In genomic region chr7:117777921-117778320, GRCm38 (mm10) we compare ENCODE assay signal across 15 mouse cellular contexts.
"Had no signal": no experiment of that assay in that cellular context is flagged by ENCODE, and none has a peak within 500 bp of the region (broad histone marks: within the 10 kb centered on the region; RNA-seq: fewer than 3 reads in every experiment).

No protein-coding gene starts in this region.

- ATAC-seq: liver, postnatal 0 days; lung, postnatal 0 days; midbrain, embryonic 13.5 days; midbrain, embryonic 15.5 days had no signal

- H3K4me3 ChIP-seq: lung, embryonic 15.5 days; midbrain, embryonic 13.5 days; midbrain, embryonic 15.5 days; neural tube, embryonic 12.5 days; stomach, embryonic 15.5 days had no signal

- H3K36me3 ChIP-seq: lung, embryonic 15.5 days; midbrain, embryonic 13.5 days; midbrain, embryonic 15.5 days; neural tube, embryonic 12.5 days; stomach, embryonic 15.5 days had no signal

- H3K4me1 ChIP-seq: lung, embryonic 15.5 days; midbrain, embryonic 13.5 days; midbrain, embryonic 15.5 days; neural tube, embryonic 12.5 days; stomach, embryonic 15.5 days had no signal

- H3K27me3 ChIP-seq: lung, embryonic 15.5 days; midbrain, embryonic 13.5 days; midbrain, embryonic 15.5 days; neural tube, embryonic 12.5 days; stomach, embryonic 15.5 days had no signal

- H3K4me2 ChIP-seq: lung, embryonic 15.5 days; midbrain, embryonic 11.5 days; midbrain, embryonic 13.5 days; midbrain, embryonic 15.5 days; neural tube, embryonic 12.5 days; stomach, embryonic 15.5 days had no signal

- H3K27ac ChIP-seq: lung, embryonic 15.5 days; midbrain, embryonic 13.5 days; midbrain, embryonic 15.5 days; neural tube, embryonic 12.5 days; stomach, embryonic 15.5 days; stomach, postnatal 0 days had no signal

- H3K9me3 ChIP-seq: lung, embryonic 15.5 days; midbrain, embryonic 15.5 days; stomach, embryonic 15.5 days had no signal

- DNase-seq: liver, postnatal 0 days; lung, adult 2 months; lung, postnatal 14 days; lung, postnatal 4 days; right cerebral cortex, postnatal 14 days; thymus, postnatal 14 days; thymus, postnatal 36 days had no signal

- H3K9ac ChIP-seq: liver, postnatal 0 days; lung, embryonic 15.5 days; midbrain, embryonic 13.5 days; midbrain, embryonic 15.5 days; neural tube, embryonic 12.5 days; stomach, embryonic 15.5 days had no signal
